In the genomic region with DNA sequence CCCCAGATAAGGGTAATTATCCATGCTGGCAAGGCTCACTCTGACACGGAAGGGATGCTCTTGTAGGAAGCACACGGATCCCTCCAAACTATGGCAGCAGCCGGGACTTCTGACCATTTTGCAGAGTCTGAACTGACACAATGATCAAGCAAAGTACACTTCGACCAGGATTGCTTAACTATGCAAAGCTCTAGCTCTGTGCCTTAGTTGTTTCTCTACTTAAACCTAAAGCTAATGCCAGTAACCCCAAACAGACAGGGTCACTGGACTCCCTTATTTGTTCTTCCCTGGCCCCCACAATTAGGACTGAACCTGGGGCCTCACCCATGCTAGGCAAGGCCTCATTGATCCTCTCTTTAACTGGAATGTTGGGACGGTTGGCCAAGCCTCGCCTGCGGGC, we compare ENCODE assay signal across 21 mouse cellular contexts.
"Had no signal": no experiment of that assay in that cellular context is flagged by ENCODE, and none has a peak within 500 bp of the region (broad histone marks: within the 10 kb centered on the region; RNA-seq: fewer than 3 reads in every experiment).

No protein-coding gene starts in this region.

- H3K27me3 ChIP-seq: midbrain, embryonic 12.5 days; midbrain, embryonic 15.5 days; neural tube, embryonic 12.5 days; neural tube, embryonic 15.5 days had no signal

- DNase-seq: kidney, adult 2 months; kidney, postnatal 25 days; layer of hippocampus, adult 9-11 months; lung, adult 2 months; lung, postnatal 14 days; lung, postnatal 4 days; right cerebral cortex, adult 18-20 months; right cerebral cortex, postnatal 14 days; right cerebral cortex, postnatal 4 days; thymus, adult 2 months; thymus, postnatal 14 days; thymus, postnatal 4 days had no signal

- H3K9me3 ChIP-seq: midbrain, embryonic 15.5 days; neural tube, embryonic 12.5 days; neural tube, embryonic 15.5 days had no signal

- H3K4me3 ChIP-seq: layer of hippocampus, adult 2 months; left cerebral cortex, adult 2 months; midbrain, embryonic 12.5 days; midbrain, embryonic 15.5 days; neural tube, embryonic 12.5 days; neural tube, embryonic 15.5 days had no signal

- H3K36me3 ChIP-seq: midbrain, embryonic 12.5 days; midbrain, embryonic 15.5 days; neural tube, embryonic 12.5 days; neural tube, embryonic 15.5 days had no signal

- H3K27ac ChIP-seq: kidney, postnatal 0 days; layer of hippocampus, adult 2 months; left cerebral cortex, adult 2 months; midbrain, embryonic 12.5 days; midbrain, embryonic 15.5 days; neural tube, embryonic 12.5 days; neural tube, embryonic 15.5 days; stomach, postnatal 0 days had no signal

- ATAC-seq: intestine, postnatal 0 days; midbrain, embryonic 15.5 days had no signal

- H3K4me2 ChIP-seq: midbrain, embryonic 12.5 days; midbrain, embryonic 15.5 days; neural tube, embryonic 12.5 days; neural tube, embryonic 15.5 days had no signal

- H3K9ac ChIP-seq: midbrain, embryonic 12.5 days; midbrain, embryonic 15.5 days; neural tube, embryonic 12.5 days; neural tube, embryonic 15.5 days had no signal

- H3K4me1 ChIP-seq: midbrain, embryonic 12.5 days; midbrain, embryonic 15.5 days; neural tube, embryonic 12.5 days; neural tube, embryonic 15.5 days had no signal
